Mouse (Mus musculus): ENCODE results near the gene Tprg.

Gene Tprg

GRCm38 (mm10) chr16:25425376-25425775 is 138.8 kb downstream of the Tprg start:
- DNase-seq (ENCODE audit: low read depth): no peak

GRCm38 (mm10) chr16:25426261-25426660 is 139.6 kb downstream of the Tprg start:
- DNase-seq (ENCODE audit: low read depth): no peak

- DNase-seq (ENCODE audit: low read depth): no peak
These were observed 153.4 kb downstream of the Tprg start for GRCm38 (mm10) chr16:25440039-25440438.

DNA sequence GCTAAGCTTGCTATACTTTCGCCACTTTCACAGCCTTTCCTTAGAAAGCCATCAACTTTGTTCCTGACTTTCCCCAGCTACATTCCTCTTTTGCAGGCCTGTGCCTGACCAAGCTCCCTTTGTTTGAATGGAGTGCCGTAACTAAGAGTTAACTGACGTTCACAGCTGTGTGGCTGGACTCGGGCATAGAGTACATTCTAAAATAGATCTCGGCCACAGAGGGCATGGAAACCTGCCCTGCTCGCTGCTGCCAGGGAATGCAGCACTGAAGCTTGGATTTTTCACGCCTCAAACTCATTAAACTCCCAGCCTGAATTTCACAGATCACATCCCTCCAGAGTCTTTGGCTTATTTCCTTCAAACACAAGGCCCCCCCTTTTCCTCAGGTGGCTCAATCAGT is 159.0 kb downstream of the Tprg start:
- DNase-seq (ENCODE audit: low read depth): no peak

- DNase-seq (ENCODE audit: low read depth): no peak
These were observed 164.9 kb downstream of the Tprg start for GRCm38 (mm10) chr16:25451511-25451910.

DNA sequence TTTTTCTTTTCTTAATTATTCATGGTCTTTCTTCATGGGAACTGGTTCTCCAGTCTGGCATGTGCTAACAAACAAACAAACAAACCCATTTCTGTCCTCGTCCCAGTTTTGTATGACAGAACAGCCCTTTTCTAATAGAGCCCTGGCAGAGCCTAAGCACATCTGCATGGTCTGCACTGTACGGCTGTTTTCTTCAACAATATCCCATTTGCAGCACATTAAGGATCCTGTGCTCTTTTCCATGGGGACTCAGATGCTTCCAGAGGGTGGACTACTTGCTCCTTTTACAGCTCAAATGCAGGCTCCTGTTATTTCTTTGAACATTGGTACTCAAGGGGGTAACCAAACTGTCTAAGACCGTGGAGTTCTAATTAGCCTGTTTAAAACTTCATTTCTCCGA is 178.1 kb downstream of the Tprg start:
- no peak for DNase-seq (ENCODE audit: low read depth)

- DNase-seq (ENCODE audit: low read depth): no peak
These were observed 179.0 kb downstream of the Tprg start for GRCm38 (mm10) chr16:25465435-25466139.

- no peak for DNase-seq (ENCODE audit: low read depth)
These were observed 181.4 kb downstream of the Tprg start for GRCm38 (mm10) chr16:25468040-25468439.

DNA sequence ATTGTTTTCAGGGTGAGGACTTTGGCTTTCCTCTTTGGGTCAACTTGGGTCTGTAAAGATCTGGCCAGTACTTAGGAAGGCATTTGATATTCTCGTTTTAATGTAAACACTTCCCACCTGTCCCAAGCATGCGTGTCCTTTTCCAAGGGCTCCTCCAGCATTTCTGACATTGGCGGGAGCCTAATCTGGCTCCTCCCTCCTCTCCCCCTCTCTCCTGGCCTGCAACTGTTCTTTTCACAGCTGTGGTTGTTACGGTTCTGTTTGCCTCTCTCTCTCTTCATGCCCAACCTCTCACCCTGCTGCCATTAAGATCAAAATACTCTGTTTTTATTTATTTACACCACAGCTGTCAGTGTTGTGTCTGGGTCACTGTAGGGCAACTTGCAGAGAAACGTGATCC is 182.0 kb downstream of the Tprg start:
- no peak for DNase-seq (ENCODE audit: low read depth)
